Mouse (Mus musculus): ENCODE data around the gene Rasa2. TPM values are rescaled to one million over a fixed set of nuclear protein-coding genes. Genes with fewer than 3 reads are reported as not detected.

The Rasa2 gene
- total and polyA plus RNA-seq, 3 experiments: 9.7 to 9.8 (median 9.8) TPM

GRCm38 (mm10) chr9:96504116-96504895 lies 127.1 kb downstream of the Rasa2 start:
- Histone ChIP-seq H3K9ac (ENCODE audit: insufficient read depth, low read depth) (no peak overlapping the region), H3K79me2 (replicated peaks; ENCODE audit: control insufficient read depth, extremely low read depth, insufficient read depth, poor library complexity, severe bottlenecking) (no peaks in the 10 kb centered on the region), H3K4me1 (ENCODE audit: control insufficient read depth in 1 of 2, insufficient read depth in 2 of 2) (peaks cover 0 to 5% of the 10 kb centered on the region in 2 experiments; a peak in 2 of 4 replicates), H3K4me2 (ENCODE audit: insufficient read depth, low read depth, poor library complexity, severe bottlenecking) (no peak overlapping the region), H3K9me3 (replicated peaks; ENCODE audit: low read length) (peaks cover 5% of the 10 kb centered on the region), H3K27ac (ENCODE audit: insufficient read depth, low read depth) (no peak overlapping the region), H3K27me3 (replicated peaks) (no peaks in the 10 kb centered on the region), H3K36me3 (replicated peaks in 1 of 2; ENCODE audit: control insufficient read depth in 1 of 2, insufficient read depth in 1 of 2, low read length in 1 of 2) (no peaks in the 10 kb centered on the region), H3K4me3 (replicated peaks in 1 of 3; ENCODE audit: low read depth in 2 of 3, low read length in 2 of 3, poor library complexity in 1 of 3) (no peak overlapping the region)
- TF ChIP-seq UBTF (IDR thresholded peaks at IDR 0.05; ENCODE audit: low read depth, low read length) (no peak), MAFK (IDR thresholded peaks at IDR 0.05; ENCODE audit: insufficient replicate concordance, low read length) (0 out of 2 replicates have a peak, but pooled peaks have one; percentile 16)
- no peak for DNase-seq (ENCODE audit: extremely low read depth)
- in situ Hi-C loops (cut with MboI; ENCODE audit: low pct_ligation_motif_present, low pct_unique_long_range_greater_than_20kb, low sequenced_read_pairs): no loop called here
- dilution Hi-C loops (cut with MboI; ENCODE audit: extremely low pct_ligation_motif_present, extremely low pct_unique_long_range_greater_than_20kb, low sequenced_read_pairs): no loop called here

- no peak overlapping the region for H3K4me2 ChIP-seq (ENCODE audit: insufficient read depth, low read depth, poor library complexity, severe bottlenecking)
- TF ChIP-seq HCFC1 (IDR thresholded peaks at IDR 0.05; ENCODE audit: low read depth, low read length): no peak
- TF ChIP-seq POLR2A (IDR thresholded peaks at IDR 0.05; ENCODE audit: low read depth, low read length): no peak
- peak; percentile 64 for TF ChIP-seq ZNF384 (IDR thresholded peaks at IDR 0.05; ENCODE audit: low read depth, low read length)
- TF ChIP-seq BHLHE40 (IDR thresholded peaks at IDR 0.05; ENCODE audit: low read depth, low read length): no peak
- peaks cover 0 to 5% of the 10 kb centered on the region in 2 experiments; a peak in 2 of 4 replicates for H3K4me1 ChIP-seq (ENCODE audit: control insufficient read depth in 1 of 2, insufficient read depth in 2 of 2)
- in situ Hi-C loops (cut with MboI; ENCODE audit: low pct_ligation_motif_present, low pct_unique_long_range_greater_than_20kb, low sequenced_read_pairs): no loop called here
- H3K4me3 ChIP-seq (replicated peaks in 1 of 3; ENCODE audit: low read depth in 2 of 3, low read length in 2 of 3, poor library complexity in 1 of 3): no peak overlapping the region
- no peaks in the 10 kb centered on the region for H3K27me3 ChIP-seq (replicated peaks)
- no peaks in the 10 kb centered on the region for H3K79me2 ChIP-seq (replicated peaks; ENCODE audit: control insufficient read depth, extremely low read depth, insufficient read depth, poor library complexity, severe bottlenecking)
- H3K27ac ChIP-seq (ENCODE audit: insufficient read depth, low read depth): no peak overlapping the region
- no peak for DNase-seq (ENCODE audit: extremely low read depth)
- H3K36me3 ChIP-seq (replicated peaks in 1 of 2; ENCODE audit: control insufficient read depth in 1 of 2, insufficient read depth in 1 of 2, low read length in 1 of 2): no peaks in the 10 kb centered on the region
- dilution Hi-C loops (cut with MboI; ENCODE audit: extremely low pct_ligation_motif_present, extremely low pct_unique_long_range_greater_than_20kb, low sequenced_read_pairs): no loop called here
- peaks cover 9% of the 10 kb centered on the region for H3K9me3 ChIP-seq (replicated peaks; ENCODE audit: low read length)
- no peak overlapping the region for H3K9ac ChIP-seq (ENCODE audit: insufficient read depth, low read depth)
Observed at GRCm38 (mm10) chr9:96502856-96503610, 128.4 kb downstream of the Rasa2 start.

- Histone ChIP-seq H3K4me1 (ENCODE audit: control insufficient read depth in 1 of 2, insufficient read depth in 2 of 2) (peaks cover 0 to 5% of the 10 kb centered on the region in 2 experiments; a peak in 2 of 4 replicates), H3K36me3 (replicated peaks in 1 of 2; ENCODE audit: control insufficient read depth in 1 of 2, insufficient read depth in 1 of 2, low read length in 1 of 2) (no peaks in the 10 kb centered on the region), H3K9ac (ENCODE audit: insufficient read depth, low read depth) (no peak overlapping the region), H3K4me3 (replicated peaks in 1 of 3; ENCODE audit: low read depth in 2 of 3, low read length in 2 of 3, poor library complexity in 1 of 3) (no peak overlapping the region), H3K4me2 (ENCODE audit: insufficient read depth, low read depth, poor library complexity, severe bottlenecking) (no peak overlapping the region), H3K79me2 (replicated peaks; ENCODE audit: control insufficient read depth, extremely low read depth, insufficient read depth, poor library complexity, severe bottlenecking) (no peaks in the 10 kb centered on the region), H3K9me3 (replicated peaks; ENCODE audit: low read length) (peaks cover 9% of the 10 kb centered on the region), H3K27me3 (replicated peaks) (no peaks in the 10 kb centered on the region), H3K27ac (ENCODE audit: insufficient read depth, low read depth) (no peak overlapping the region)
- in situ Hi-C loops (cut with MboI; ENCODE audit: low pct_ligation_motif_present, low pct_unique_long_range_greater_than_20kb, low sequenced_read_pairs) (no loop called here), dilution Hi-C loops (cut with MboI; ENCODE audit: extremely low pct_ligation_motif_present, extremely low pct_unique_long_range_greater_than_20kb, low sequenced_read_pairs) (no loop called here)
- TF ChIP-seq MAFK (IDR thresholded peaks at IDR 0.05; ENCODE audit: insufficient replicate concordance, low read length) (peak; percentile 76), GABPA (IDR thresholded peaks at IDR 0.05; ENCODE audit: insufficient replicate concordance, low read depth, low read length) (no peak)
- no peak for DNase-seq (ENCODE audit: extremely low read depth)
Observed at GRCm38 (mm10) chr9:96501217-96501616, 130.2 kb downstream of the Rasa2 start.
